Mouse (Mus musculus) frontal cortex, postnatal 36 days (tissue): ENCODE measurements at regions not wholly inside any gene's neighbourhood (a gene's known extent, or its start where the extent isn't known, plus 50 kb on each side); places are given as distances from the start of the nearest gene placed in this dataset.
A peak's percentile ranks its signal among the peaks of the same experiment; 100 is the strongest.

ENCODE experiments used
- DNase-seq, 2 experiments: peaks; one replicate each; pipeline ENCODE4 v3.0.0; 2022; ENCODE audit warnings: low spot score in 2 of 2

DNA sequence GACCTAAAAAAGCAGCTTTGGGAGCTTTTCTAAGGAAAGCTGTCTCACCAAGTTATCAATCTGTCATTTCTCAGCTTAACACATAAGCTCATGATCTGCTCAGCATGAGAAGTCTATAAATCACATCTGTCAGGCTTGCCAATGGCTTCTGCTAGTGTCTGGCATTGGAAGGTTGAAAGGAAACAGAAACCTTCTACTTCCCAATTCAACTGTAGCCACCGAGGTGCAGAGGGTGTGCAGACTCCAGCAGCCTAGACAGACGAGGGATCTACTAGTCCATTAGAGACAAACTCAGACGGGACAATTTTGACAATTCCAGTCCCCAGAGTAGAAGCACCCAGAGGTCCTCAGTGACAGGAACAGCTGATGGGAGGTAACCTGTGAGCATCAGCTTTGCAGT is 103.0 kb downstream of the Nab1 start:
- no peak for DNase-seq

DNA sequence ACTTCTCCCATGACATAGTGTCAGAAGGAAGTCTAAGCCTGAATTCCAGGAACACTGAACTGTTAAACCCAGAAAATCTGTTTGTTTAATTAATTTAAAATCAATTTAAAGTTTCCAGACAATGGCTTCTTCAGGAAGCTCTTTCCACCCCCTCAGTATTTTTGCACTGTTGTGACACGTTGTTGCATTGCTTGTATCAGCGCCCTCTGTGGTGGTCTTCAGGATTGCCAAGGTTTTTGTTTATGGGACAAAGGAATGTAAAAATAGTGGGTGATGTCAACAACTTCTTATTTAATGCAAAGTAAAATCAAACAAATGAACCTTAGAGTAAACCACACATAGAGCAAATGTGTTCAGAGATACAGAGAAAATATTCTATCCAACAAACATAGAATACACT is 107.5 kb downstream of the Nab1 start:
- no peak for DNase-seq

DNA sequence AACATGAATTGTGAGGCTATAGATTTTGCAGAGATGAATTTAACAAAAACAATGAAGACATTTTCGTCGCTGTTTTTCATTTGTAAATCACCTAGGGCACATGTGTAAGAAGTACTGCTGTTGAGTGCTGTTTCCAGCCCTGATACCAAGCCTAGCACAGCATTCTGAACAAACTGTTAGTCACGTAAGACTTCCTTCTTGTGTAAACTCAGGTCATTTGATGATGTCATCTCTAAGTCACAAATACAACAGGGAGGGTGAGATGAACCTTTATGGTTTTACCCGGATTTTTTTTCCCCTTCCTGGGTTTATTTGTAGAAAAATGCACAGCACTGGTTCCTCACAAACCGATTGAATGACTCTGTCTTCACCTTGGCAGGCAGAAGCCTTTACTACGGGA is 111.6 kb downstream of the Nab1 start:
- no peak for DNase-seq

DNA sequence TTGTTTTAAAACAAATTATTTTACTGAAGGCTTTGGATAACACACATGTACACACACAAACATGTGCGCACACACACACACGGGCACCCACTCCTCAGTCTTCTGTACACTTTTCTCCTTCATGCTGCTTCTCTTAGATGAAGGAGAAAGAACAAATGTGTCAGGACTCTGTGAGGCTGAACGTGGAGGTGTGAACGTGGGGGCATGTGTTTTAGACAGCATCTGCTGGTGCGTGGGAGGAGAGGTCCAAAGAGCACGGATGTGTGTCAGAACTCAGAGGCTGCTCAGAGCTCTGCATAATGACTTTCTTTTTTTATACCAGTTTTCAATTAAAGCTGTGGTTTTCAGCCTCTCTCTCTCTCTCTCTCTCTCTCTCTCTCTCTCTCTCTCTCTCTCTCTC is 112.4 kb downstream of the Nab1 start:
- DNase-seq, result peak; percentile 69 to 82

DNA sequence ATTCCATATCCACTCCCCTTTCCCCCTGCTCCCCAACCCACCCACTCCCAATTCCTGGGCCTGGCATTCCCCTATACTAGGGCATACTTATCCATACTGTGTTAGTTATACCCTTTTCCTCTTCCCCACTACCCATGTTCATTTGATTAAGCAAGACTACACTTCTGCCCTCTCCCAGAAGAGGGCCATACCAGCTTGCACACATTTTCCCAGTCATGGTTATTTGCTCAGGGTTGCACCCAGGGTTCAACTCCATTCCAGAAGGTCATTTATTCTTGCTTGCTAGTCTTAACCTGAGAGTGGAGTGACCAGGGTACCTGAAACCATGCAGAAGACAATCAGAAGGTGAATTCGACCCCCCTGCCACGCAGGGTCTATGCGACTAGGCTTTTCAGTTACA is 113.4 kb downstream of the Nab1 start:
- no peak for DNase-seq

DNA sequence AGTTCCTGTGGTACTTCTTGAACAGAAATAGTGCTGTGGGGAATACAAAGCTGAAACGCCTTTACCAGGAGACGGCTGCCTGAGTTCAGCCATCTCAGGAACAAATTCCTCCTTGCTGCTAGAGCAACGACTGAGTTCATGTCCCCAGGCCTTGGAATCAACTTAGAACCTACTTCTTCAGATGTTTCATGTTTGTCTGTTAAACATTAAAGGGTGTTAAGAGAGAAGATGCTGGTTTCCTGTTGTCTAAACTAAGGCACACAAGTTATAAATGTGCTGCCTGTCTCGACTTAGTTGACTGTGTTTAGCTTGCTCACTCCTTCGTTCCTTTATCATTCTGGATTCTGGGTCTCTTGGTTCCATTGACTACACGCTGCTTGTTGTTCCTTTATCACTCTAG is 125.2 kb downstream of the Nab1 start:
- DNase-seq, result no peak

DNA sequence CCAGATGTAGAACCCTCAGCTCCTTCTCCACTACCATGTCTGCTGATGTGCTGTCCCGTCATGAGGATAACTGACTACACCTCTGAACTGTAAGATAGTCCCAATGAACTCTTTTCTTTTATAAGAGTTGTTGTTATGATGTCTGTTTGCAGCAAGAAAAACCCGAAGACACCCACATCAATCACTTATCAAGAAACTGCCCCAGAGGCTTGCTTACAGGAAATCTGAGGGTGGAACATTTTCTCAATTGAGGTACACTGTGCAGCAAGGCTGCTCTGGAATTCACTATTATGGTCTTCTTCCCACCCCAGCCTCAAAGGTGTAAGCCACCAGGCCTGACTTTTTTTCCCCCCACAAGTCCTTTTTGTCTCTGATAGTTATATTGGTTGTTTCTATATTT is 125.8 kb downstream of the Nab1 start:
- DNase-seq, result no peak

DNA sequence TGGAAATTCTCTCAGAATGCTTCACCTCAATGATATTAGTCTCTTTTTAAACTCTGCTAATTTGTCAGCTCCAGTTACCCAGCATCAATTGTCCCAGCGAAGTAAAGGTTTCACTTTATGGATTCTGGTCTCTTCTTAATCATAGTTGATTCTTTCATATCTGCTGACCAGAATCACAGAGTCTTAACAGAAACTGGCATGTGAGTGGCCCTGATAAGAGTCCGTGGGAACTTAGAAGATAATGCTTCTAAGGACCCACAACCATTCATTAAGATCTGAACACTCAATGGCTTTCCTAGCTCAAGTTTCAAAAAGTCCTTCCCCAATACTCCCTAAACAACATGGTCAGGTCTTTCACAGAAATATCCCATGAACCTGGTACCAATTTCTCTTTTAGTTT is 126.7 kb downstream of the Nab1 start:
- no peak for DNase-seq

DNA sequence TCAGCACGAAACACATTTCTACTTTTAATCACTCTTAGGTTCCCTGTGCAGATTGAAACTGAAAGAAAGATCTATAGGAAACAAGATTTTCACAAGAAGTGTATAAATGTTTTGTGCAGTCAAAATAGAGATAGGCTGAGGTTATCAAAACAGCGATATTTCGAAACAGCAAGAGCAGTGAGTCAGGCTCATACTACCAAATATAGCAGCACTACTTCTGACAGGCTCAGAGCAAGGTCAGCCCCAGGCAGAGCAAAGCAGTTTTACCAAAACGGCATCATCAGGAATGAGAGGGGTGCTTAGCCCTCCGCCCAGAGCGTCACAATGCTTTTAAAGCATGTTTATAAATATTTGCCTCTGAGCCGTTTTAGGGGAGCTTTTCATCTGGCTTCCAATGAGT is 133.4 kb upstream of the Gls start:
- no peak for DNase-seq

DNA sequence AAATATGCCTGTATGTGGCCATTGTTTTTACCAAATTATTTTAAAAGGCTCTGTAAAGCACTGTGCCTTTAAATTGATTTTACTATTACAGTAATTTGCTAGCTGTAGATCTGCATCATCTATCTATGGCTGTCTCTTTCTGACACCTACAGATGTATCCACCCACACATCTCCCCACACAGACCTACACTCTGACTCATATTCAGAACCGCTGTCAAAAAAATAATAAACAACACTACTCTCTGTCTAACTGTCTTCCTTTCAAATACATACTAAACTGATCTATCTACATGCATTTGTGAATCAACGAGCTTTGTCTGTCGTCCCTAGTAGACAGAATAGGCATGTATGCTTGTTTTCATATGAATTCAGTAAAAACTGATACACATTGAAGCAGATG is 130.6 kb upstream of the Gls start:
- DNase-seq, result no peak

DNA sequence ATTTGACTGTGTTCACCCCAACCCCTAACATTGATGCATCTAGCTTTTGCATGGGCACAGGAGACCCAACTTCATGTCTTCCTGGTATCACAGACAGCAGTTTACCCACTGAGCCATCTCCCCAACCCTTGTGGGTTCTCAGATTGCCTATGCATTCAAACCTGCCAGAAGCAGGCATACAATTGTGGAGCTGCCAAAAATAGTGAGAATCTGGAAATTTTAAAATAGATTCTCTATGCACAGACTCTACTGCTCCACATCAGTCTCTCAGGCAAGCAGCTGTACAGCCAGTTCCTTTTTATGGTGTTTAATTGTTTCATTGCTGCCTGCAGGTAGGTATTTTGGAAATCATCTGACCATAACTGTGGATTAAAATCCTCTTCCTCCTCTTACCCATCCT is 129.9 kb upstream of the Gls start:
- DNase-seq, result peak in 1 of 2 experiments; percentile 38

DNA sequence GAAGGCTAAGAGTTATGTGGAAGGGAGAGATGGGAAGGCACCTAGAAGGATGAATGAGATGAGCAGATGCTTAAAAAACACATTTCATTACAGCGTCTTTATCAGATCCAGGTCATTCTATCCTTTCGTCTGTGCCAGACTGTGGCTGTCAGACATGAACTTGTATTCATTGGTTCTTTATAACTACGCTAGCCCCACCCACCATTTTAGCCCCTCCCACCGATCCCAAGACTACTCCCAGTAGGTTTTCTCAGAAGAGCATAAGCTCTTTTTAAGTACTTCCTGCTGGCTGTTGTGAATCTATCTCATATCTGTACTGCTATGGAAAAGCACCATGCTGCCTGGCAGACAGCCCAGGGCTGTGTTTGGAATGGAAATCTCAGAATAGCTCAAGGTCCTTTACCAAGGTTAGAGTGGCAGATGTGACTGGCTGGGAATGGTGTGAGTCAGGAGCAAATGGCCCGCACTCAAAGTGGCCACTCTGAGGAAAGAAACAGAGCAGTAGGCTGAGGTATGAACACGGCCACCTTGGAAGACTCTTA is 121.1 kb upstream of the Gls start:
- peak; percentile 44 to 66 for DNase-seq

DNA sequence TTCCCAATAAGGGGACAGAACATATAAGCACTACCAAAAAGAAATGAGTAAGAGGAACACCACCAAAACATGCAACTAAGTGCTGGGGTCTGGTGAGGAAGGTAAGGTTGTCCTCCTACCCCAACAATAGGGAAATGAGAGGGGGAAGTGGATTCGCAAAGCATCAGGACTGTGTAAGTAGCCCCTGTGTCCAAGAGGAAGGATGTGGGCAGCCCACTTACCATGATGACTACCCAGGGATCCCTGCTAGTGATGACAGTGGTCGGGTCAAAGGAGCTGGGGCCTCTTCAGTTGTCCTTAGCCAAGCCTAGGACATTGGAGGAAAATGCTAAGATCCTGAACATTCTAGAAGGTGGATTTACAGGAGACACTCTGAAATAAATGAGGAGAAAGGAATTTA is 109.1 kb upstream of the Gls start:
- no peak for DNase-seq

DNA sequence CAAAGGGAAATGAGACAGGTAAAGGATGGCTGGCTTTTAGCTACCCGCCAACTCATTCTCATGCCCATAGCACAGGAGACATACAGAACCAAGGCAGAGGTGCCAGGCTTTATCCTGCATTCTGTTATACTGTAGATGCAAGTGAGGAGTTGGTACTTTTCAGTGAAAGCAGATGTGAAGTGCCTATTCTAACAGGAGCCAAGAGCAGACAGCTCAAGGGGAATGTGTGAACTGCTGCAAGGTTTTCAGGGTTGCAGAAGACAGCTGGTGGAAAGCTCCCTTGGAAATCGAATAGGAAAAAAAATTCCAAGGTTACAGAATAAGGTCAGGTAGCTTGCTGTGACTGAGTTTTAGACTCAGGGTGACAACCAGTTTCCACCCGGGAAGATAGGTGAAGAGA is 105.7 kb upstream of the Gls start:
- no peak for DNase-seq

DNA sequence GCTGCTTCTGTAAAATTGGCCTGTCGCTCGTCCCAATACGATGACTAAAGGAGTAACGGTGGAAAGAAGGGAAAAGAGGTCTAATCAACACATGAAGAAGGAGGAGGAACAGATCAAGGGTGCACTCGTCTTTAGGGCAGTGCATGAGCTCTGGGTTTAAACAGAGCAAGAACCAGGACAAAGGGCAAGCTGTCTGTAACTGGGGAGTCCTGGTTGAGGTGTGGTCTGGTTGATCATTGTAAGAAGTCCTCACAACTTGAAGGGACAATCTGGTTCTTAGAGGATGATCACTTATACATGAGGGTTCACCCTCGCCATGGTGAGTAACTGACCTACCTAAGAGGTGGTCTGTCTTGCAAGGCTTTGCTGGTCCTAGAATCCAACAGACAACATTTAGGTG is 105.2 kb upstream of the Gls start:
- DNase-seq, result no peak

DNA sequence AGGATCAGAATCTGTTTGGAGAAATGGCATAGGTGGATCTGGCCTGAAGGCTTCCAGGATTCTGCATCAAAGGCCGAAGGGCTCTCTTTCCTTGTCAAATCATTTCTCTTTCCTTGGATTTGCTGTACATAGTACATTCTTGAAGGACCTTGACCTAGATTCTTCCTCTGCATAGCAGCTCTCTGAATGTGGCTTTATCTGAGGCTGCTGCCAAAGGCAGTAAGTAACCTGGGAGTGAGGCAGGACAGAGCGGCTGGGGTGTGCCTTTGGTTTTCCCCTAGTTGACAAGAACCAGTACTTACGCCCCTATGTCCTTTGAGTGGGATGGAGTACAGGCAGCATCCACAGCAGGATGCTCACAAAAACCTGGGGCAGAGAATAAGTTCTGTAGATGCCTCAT is 103.7 kb upstream of the Gls start:
- no peak for DNase-seq

DNA sequence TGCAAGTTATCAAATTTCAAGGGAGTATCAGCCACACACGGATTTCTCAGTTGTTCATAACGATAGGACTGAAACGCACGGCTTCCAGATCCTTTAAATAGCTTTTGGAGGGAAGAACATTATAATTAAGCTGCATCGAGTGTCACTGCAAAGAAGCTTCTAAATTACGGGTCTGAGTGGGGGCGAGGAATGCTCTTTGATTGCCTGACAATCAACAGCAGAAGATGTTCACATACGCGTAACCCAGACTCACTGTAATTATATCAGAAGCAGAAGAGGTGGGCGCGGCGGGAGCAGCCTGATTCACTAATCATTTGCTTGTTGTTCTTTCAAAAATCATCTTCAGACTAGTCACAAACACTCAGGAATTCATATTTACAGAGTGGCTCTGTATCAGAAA is 99.0 kb upstream of the Gls start:
- DNase-seq, result peak in 1 of 2 experiments; percentile 26

DNA sequence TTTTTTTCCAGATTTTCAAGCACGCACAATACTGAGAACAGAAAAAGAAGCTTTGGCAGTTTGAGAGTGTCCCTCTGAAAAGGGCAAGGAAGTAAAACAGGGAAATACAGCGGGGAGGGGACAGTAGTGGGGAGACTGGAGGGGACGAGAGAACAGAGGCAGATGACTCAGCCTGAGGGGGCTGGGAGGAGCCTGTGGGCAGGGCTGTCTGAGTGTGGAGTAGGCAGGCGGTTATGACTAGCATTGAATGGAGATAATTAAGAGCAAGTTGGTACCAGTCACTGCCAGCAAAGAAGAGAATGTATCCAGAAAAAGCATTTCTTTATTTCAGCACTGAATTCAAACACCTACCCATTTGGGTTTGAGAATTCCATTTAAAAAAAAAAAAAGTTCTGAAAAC is 98.4 kb upstream of the Gls start:
- peak; percentile 73 to 74 for DNase-seq

DNA sequence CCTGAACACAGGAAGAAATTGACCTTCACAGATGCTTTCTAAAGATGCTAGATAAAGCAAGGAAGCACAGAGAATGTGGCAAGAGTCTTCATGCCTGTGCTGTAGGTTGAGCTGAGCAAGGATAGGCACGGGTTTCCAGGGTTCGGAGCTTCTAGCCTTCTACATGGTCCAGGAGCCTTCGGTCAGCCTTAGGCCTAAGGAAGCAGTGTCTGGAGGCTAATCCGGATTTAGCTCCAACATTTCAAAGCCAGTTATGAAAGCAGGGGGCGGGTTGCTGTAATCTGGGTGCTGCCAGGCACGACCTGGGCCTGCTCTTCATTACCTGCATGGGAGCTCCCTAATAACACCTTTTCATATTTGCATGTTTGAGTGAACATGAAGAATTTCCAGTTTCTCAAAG is 97.5 kb upstream of the Gls start:
- no peak for DNase-seq

DNA sequence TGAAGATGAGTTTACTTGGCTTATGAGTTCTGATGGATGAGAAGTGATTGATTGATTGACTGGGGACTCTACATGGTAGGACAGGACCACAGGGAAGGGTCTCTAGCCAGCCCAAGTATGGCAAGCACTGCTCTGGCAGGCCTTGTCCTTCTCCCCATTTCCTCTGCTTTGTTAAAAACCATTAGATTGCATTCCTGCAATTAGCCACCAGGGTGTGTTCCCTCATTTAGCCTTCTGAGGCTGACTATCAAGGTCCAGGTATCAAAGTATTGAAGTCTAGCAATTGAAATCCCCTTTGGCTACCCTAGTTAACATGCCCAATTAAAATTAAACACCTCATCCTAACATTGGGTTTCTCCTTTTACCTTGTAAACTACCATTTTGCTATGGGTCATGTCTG is 95.5 kb upstream of the Gls start:
- DNase-seq, result no peak

DNA sequence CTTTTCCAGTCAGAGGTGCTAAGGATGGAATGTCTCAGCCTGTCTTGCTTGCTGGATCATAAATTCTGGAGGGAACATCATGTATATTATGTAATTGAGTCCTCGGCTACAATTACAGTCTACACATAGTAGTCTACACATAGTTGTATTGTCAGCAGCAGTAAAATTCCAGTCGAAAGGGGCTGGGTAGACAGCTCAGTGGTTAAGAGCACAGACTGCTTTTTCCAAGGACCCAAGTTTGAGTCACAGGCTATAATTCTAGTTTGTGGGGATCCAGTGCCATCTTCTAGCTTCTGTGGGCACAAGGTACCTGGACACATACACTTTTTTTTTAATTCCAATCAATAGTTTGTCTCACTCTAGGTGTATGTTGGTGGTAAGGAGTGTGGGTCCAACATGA is 91.3 kb upstream of the Gls start:
- no peak for DNase-seq

DNA sequence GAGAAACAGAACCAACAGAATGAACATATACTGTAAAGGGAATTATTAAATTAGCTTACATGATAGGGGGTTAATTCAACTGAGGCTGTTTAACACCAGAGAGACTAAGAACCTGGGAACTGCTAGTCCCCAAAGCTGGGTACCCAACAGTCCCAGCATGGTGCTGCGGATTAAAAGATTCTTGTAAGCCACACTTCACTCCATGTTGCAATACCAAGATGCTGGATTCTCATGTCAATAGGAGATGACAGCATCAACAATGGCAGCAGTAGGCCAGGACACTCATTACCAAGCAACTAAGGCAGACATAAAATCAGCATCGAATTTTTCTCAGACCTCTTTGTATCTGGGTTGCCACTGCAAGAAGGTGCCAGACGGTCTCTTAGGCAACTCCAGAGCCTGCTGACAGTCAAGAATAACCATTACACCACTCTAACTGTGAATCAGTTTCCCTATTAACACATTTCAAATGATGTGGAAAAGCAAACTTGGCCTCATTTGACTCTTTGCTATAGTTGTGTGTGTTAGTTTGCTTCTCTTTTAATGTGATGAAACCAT is 79.1 kb upstream of the Gls start:
- no peak for DNase-seq

DNA sequence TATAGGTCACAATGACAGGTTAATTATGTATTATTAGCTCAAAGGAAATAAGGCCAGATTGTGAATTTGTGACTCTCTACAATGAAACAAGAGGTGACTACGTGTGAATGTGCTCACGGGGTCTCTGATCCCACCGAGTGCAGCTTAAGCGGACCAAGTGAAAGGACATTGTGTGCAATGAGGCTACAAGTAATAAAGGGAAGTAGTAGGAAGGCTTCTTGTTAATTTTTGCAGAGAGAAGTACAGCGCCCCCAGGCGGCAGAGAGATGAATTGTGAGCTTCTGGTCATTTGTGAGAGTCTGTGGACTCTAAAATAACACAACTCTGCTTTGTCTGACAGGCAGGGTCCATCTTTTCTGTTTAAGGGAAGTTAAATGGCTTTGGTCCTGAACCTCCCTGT is 73.9 kb upstream of the Gls start:
- DNase-seq, result no peak
